Mouse (Mus musculus) cortical plate, adult 2 months (tissue): ENCODE data around the gene Traf3. TPM values are rescaled to one million over a fixed set of nuclear protein-coding genes. Genes with fewer than 3 reads are reported as not detected.

Experiments
- H3K27ac ChIP-seq: fragments of 200-500 bp; 2 replicates; pipeline ENCODE4 v1.5.1; 2012; ENCODE audit warnings: low read length, control low read depth, inconsistent platforms; ENCODE audit not compliant: insufficient read depth
- H3K4me1 ChIP-seq: fragments of 200-500 bp; 2 replicates; pipeline ENCODE4 v1.6.1; 2011; ENCODE audit warnings: low read length; ENCODE audit not compliant: control insufficient read depth, insufficient read depth
- H3K4me3 ChIP-seq: fragments of 200-500 bp; 2 replicates; pipeline ENCODE4 v1.5.1; 2011; ENCODE audit warnings: mild to moderate bottlenecking, low read length, control low read depth; ENCODE audit not compliant: insufficient read depth
- CTCF ChIP-seq: fragments of 200-500 bp; IDR thresholded peaks from 2 replicates; pipeline ENCODE4 v1.5.1; 2011; ENCODE audit warnings: mild to moderate bottlenecking, control low read depth, low read length; ENCODE audit not compliant: insufficient read depth; ENCODE audit errors: extremely low read depth
- POLR2A ChIP-seq: fragments of 200-500 bp; IDR thresholded peaks from 2 replicates; pipeline ENCODE4 v1.6.1; 2011; ENCODE audit warnings: mild to moderate bottlenecking, low read length, control low read depth; ENCODE audit not compliant: insufficient read depth; ENCODE audit errors: extremely low read depth
- polyA plus RNA-seq: library from polyadenylated mRNA; depleted of rRNA; stranded (reverse); fragments of >200 nt; gene quantifications from 2 replicates; pipeline ENCODE4 v1.2.3, GENCODE M21; 2012

Traf3 gene
- polyA plus RNA-seq, 1 experiment: 31.6 TPM

GRCm38 (mm10) chr12:111227410-111227809 is 61.2 kb downstream of the Traf3 start:
- no peak overlapping the region for H3K4me3 ChIP-seq
- peaks cover 2% of the 10 kb centered on the region for H3K4me1 ChIP-seq
- no peak overlapping the region for H3K27ac ChIP-seq
- TF ChIP-seq POLR2A: no peak

GRCm38 (mm10) chr12:111228488-111228887 is 62.3 kb downstream of the Traf3 start:
- TF ChIP-seq CTCF (no peak), POLR2A (no peak)
- H3K4me3 ChIP-seq: no peak overlapping the region

GRCm38 (mm10) chr12:111230793-111231192 is 64.6 kb downstream of the Traf3 start:
- no peak for TF ChIP-seq CTCF
- TF ChIP-seq POLR2A: no peak
- H3K4me3 ChIP-seq: no peak overlapping the region
- no peak overlapping the region for H3K27ac ChIP-seq
- H3K4me1 ChIP-seq: no peaks in the 10 kb centered on the region

More at GRCm38 (mm10) chr12:111228488-111228887, 62.3 kb downstream of the Traf3 start:
- Histone ChIP-seq H3K4me1 (peaks cover 2% of the 10 kb centered on the region), H3K27ac (no peak overlapping the region)

GRCm38 (mm10) chr12:111233798-111234197 is 67.6 kb downstream of the Traf3 start:
- Histone ChIP-seq H3K4me1 (peaks cover 5% of the 10 kb centered on the region), H3K4me3 (no peak overlapping the region), H3K27ac (no peak overlapping the region)
- TF ChIP-seq CTCF (no peak), POLR2A (no peak)

- Histone ChIP-seq H3K4me1 (peaks cover 5% of the 10 kb centered on the region), H3K27ac (no peak overlapping the region), H3K4me3 (no peak overlapping the region)
- TF ChIP-seq POLR2A: no peak
- TF ChIP-seq CTCF: no peak
These were observed 68.2 kb downstream of the Traf3 start for GRCm38 (mm10) chr12:111234383-111234782.

DNA sequence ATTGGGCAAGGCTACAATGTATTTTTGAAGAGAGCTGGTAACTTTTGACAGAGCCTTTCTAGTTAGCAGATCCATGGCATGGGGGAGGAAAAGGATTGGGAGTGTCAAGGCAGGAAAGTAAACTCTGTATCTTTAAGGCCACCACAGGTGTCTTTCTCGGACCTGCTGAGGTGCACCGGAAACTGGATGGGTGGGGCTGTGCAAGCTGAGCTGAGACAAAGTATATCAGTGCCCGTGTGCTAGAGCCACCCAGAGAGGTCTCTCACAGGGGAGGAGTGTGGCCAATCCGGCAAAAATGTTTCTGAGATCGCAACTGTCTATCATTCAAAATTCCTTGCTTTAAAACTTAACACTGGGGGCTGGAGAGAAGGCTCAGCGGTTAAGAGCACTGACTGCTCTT is 69.5 kb downstream of the Traf3 start:
- TF ChIP-seq CTCF: no peak
- TF ChIP-seq POLR2A: no peak
- Histone ChIP-seq H3K4me3 (no peak overlapping the region), H3K27ac (no peak overlapping the region), H3K4me1 (peaks cover 6% of the 10 kb centered on the region)

DNA sequence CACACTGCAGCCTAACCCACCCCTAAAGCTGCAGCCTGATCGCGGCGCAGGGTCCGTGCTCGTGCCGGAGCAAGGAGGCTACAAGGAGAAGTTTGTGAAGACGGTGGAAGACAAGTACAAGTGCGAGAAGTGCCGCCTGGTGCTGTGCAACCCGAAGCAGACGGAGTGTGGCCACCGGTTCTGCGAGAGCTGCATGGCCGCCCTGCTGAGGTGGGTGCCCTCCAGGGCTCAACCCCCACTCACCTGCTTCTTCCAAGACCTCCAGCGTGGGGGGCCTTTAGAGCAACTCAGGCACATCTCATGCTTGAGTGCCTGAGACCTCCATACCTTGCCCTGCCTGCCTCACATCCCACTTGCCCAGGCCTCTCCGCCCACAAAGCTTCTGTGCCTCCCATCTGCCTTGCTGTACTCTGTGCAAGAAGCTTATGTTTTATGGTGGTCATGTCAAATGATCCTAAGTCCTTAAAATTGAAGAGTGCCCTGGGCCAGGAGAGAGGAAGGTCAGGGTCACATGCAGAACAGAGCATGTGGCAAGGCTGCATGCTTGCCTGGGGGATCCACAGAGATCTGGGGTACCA is 71.5 kb downstream of the Traf3 start:
- Histone ChIP-seq H3K27ac (no peak overlapping the region), H3K4me1 (peaks cover 6% of the 10 kb centered on the region), H3K4me3 (no peak overlapping the region)
- TF ChIP-seq POLR2A: no peak

- TF ChIP-seq POLR2A: no peak
- no peak for TF ChIP-seq CTCF
- H3K27ac ChIP-seq: no peak overlapping the region
- H3K4me3 ChIP-seq: no peak overlapping the region
- peaks cover 6% of the 10 kb centered on the region for H3K4me1 ChIP-seq
These were observed 72.2 kb downstream of the Traf3 start for GRCm38 (mm10) chr12:111238345-111238744.

DNA sequence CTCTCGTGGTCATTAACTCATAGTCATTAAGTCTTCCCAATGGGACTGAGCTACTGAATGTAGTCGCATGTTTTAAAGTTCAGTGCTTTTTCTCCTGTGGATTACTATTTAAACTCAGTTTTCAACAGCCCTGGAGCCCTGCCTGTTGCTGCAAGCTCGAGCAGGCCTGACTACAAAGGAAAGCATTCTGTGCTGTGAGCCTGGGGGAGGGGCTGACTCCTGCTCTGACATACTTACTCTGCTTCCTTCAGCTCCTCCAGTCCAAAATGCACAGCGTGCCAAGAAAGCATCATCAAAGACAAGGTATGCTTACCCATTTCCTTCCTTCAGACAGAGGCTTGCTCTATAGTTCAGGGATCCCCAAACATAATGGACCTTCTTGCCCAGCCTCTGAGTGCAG is 72.6 kb downstream of the Traf3 start:
- Histone ChIP-seq H3K4me3 (no peak overlapping the region), H3K27ac (no peak overlapping the region), H3K4me1 (peaks cover 6% of the 10 kb centered on the region)
- no peak for TF ChIP-seq CTCF
- no peak for TF ChIP-seq POLR2A

- Histone ChIP-seq H3K4me1 (peaks cover 6% of the 10 kb centered on the region), H3K4me3 (no peak overlapping the region), H3K27ac (no peak overlapping the region)
- TF ChIP-seq CTCF (no peak), POLR2A (no peak)
These were observed 73.8 kb downstream of the Traf3 start for GRCm38 (mm10) chr12:111239930-111240329.
